Mouse (Mus musculus) spleen, adult 12 weeks (tissue): ENCODE results near the gene Mrpl12.
"Not testable (repeated sequence)": the region's sequence is repeated elsewhere in the genome, so short reads cannot be mapped to it uniquely, and the experiment has no call there.

ENCODE experiments used
- DNase-seq: peaks from one replicate; pipeline ENCODE4 v3.0.0; 2022; ENCODE audit warnings: low spot score

Mrpl12 gene

DNA sequence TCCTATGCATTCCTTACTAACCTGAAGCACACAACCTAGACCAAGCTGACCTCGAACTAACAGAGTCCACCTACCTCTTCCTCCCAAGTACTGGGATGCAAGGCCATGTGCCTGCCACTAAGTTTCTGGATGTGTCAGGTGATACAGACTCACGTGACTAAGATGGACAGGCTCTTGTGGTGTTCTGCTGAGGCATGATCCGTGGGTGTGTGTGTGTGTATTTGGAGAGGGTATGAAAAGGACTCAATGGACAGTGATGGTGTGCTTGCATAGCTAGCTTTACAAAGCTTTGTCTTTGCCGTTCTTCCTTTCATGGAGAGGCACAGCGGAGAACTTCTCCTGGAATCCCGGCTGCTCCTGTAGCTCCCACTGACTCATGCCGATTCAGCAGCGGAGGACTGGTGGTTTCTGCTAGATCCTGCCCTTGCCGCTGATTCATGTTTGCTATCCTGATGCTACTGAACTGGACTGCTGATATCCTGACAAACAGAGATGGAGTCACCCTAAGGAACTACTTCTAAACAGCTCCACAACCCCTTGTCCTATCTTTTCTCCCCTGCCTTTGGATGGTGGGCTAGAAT, 24.0 kb downstream of the Mrpl12 start:
- DNase-seq, result no peak

DNA sequence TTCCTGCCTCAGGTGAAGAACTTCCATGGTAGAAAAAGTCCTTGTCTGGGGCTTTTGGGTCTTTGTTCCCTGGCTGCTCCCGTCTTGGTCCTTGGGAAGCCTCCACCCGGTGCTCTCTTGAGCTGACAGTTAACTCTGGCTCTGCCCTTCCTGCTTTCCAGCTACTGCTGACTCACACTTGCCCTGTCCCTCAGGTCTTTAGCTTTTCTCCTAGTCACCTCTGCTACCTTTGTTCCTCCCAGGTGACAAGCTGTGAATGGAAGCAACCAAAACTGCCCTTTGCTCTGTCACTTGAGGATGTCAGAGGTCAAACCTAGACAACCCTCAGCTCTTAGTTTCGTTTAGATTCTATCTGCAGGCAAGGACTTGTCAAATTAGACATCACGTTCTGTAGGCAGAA, 25.5 kb downstream of the Mrpl12 start:
- DNase-seq, result no peak

- no peak for DNase-seq
Observed at GRCm38 (mm10) chr11:120510375-120511030, 26.1 kb downstream of the Mrpl12 start.

GRCm38 (mm10) chr11:120512790-120513453, 28.5 kb downstream of the Mrpl12 start:
- no peak for DNase-seq

DNA sequence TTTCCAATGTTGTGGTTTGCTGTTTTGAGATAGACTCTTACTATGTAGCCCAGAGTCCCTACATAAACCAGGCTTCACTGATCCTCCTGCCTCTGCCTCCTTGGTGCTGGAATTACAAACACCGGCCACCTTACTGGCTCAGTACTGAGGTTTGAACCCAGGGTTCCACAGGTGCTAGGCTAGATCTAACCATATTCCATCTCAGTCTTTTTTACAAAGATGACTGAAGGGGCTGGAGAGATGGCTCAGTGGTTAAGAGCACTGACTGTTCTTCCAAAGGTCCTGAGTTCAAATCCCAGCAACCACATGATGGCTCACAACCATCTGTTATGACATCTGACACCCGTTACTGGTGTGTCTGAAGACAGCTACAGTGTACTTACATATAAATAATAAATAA, 29.8 kb downstream of the Mrpl12 start:
- not testable (repeated sequence) for DNase-seq

- DNase-seq, result peak; percentile 76
Observed at GRCm38 (mm10) chr11:120515611-120516010, 31.2 kb downstream of the Mrpl12 start.

GRCm38 (mm10) chr11:120517147-120517546, 32.7 kb downstream of the Mrpl12 start:
- DNase-seq, result no peak

GRCm38 (mm10) chr11:120518027-120518426, 33.6 kb downstream of the Mrpl12 start:
- no peak for DNase-seq

DNA sequence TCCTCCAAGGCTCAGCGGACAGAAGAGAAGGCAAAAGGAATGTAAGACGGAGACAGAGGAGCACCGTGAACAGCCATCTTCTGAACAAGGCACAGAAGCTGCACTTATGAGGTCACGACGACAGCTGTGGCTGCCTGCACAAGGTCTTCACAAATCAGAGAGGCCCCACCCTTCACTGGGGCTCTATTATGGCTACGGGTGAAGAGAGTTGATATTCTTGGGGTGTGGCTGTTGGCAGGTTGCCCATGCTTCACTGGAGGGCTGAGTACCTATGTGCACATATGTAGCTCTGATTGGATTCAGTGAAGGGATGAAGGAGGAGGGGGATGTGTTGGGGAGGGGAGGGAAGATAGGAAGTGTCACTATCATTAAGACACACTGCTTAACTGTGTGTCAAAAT, 34.1 kb downstream of the Mrpl12 start:
- no peak for DNase-seq

DNA sequence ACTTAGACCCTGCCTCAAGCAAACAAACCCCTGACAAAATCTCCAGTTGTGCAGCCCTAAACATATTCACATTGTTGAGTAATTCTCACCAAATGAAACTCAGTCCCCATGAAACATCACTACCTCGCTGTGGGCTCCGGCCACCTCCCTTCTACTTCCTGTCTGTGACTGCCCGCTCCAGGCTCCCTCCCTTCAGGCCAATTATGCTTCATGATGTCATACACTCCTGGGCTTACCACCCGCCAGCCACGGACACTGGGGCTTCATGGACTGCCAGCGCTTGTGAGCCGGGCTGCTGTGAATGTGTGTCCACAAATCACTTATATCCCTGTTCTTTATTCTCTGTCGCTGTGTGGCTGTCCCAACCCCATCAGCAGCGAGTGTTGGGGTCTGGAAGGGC, 35.3 kb downstream of the Mrpl12 start:
- no peak for DNase-seq

DNA sequence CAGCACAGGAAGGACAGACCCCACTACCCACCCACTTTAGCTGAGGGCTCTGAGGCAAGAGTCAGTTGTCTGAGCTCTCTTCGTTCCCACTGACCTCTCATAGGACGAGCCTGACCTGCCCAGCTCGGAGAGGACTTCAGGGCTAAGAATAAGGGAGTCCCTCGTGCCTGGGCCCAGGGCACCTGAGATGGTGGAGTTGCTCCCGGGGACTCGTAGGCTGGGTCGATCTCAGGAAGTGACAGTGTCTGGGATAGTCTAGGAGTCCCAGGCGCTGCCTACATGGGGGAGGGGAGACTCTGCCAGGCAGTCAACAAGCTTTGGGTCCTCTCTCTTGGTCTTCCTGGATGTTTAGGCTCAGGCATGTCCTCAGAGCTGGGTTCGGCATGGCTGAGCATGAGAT, 36.1 kb downstream of the Mrpl12 start:
- DNase-seq, result no peak

DNA sequence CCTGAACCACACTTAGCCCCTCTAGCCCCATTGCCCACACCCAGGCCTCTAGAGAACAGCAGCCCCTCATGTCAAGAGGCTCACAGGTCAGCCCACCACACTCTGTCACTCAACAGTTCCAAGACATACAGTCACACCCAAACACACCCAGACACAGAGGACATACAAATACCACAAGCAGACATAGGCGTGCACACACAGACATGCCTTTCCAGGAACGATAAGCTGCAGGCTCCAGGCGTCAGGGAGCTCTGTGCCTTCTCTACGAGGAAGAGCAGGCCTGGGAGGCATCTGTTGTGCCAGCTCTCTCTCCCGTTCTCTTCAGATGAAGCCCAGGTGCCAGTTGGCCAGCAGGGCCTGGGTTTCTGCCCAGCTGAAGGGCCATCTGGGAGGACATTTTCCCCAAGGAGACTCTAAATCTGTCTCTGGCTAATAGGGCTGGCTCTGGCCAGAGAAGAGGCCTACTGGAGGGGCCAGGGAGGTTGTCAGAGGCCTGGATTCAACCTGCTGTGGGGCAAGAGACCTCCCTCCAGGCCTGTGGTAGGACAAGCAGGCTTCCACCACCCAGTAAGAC, 36.6 kb downstream of the Mrpl12 start:
- DNase-seq, result no peak

GRCm38 (mm10) chr11:120522581-120522980, 38.2 kb downstream of the Mrpl12 start:
- no peak for DNase-seq

GRCm38 (mm10) chr11:120525959-120526358, 41.5 kb downstream of the Mrpl12 start:
- no peak for DNase-seq

DNA sequence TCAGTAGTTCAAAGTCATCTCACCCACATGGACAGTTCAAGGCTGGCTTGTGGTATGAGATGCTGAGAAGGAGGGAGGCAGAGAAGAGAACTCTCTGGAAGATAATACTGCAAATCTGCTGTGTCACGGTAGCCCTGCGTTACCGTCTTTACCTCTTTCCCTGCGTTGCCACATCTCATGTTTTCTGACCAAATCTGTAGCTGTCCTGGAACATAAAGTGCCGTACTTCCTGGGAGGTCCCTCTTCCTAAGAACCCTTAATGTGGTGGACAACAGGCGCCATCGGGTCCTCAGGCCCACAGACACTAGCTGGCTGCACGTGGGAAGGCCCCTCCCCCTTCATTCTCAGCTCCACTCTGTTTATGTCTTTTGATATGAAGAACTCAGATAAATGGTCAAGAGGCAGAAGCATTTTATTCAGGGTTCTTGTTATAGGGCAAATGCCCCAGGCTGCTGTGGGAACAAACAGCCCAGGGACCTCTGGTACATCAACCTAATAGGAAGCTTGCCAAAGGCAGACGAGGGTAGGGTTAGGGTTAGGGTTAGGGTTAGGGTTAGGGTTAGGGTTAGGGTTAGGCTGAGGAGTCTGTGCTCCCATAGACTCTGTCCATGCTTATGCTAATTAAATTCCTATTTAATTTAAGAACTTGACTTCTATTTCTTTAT, 43.4 kb downstream of the Mrpl12 start:
- no peak for DNase-seq

DNA sequence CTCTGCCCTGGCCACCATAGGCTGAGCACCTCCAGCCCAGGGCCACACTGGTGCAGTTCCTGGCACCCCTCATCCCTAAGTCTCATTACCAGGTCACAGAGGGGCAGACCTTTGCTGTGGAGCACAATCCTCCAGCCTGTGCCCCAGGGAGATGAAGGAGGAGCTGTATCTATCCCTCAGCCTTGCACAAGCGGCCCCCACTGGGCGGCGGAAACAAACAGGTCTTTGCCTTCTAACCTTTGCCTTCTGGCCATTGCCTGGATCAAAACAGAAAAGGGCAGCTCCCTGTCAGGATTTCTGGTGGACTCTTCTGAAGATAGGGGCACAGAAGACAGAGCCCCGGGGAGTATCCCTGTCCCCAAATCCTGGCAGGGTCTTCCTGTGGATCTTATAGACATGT, 44.5 kb downstream of the Mrpl12 start:
- DNase-seq, result no peak

DNA sequence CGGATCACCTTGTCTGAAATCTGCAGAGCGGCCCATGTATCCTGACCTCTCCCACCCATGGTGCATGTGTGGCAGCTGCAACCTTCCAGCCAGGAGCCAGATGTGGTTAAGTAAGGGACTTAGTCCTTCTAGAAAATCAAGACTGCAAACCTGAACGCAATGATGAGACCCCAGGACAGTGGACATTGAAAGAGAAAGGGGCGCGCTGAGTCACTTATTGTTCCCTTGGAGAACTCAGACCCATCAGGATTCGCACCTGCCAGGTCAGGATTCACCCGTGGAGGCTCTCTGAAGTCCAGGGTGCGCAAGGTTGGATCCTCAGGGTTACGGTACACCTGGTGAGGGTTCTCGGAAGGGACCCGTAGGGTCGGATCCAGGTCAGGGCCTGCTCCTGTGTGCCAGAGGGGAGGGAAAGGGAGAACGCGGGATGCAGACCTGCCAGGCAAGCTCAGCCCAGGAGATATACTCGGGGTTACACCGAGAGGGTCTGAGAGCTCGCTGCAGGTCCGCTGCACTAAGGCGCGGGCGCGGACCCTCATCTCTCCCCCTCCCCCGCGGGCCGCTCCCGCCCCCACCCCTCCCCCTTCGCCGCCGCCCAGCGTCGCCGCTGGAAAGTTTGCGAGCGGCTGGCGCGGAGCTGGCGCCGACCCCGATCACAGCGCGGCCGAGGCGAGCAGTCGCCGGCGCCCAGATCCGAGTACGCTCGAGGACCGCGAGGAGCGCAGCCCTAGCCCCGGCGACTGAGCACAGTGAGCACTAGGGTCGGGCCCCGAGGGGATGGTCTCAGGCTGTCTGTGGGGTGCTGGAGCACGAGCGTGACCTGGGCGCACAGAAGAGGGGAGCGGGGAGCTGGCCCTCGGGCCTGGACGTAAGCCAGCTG, 45.9 kb downstream of the Mrpl12 start, which contains the start of gene Gcgr:
Gene Gcgr, plus strand, starts transcription at position 615 of the 880 bp plus-strand sequence.
- no peak for DNase-seq

GRCm38 (mm10) chr11:120531646-120532045, 47.2 kb downstream of the Mrpl12 start:
- DNase-seq, result no peak

GRCm38 (mm10) chr11:120534093-120534492, 49.7 kb downstream of the Mrpl12 start:
- no peak for DNase-seq

DNA sequence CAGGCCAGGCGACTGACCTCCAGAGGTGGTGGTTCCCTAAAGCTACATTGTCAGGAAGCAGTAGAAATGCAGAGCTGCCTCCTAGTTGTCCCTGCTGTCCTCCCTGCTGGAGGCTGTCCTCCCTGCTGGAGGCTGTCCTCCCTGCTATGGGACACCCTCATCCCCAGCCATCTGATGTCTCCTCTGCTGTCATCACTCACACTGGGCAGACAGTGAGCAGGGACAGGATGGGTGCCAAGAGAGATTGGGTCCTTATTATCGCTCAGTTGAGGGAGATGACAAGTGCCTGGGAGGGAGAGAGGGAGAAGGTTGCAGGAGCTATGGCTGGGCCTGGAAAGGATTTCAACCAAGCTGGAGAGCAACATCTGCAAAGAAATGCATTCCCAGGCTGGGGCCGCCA, 50.7 kb downstream of the Mrpl12 start:
- DNase-seq, result no peak

- no peak for DNase-seq
Observed at GRCm38 (mm10) chr11:120535804-120536203, 51.4 kb downstream of the Mrpl12 start.

- DNase-seq, result no peak
Observed at GRCm38 (mm10) chr11:120538485-120538884, 54.1 kb downstream of the Mrpl12 start.
